ENCODE assay signal across 16 mouse cellular contexts in genomic region chr9:92552691-92553090, GRCm38 (mm10).
"Had no signal": no experiment of that assay in that cellular context is flagged by ENCODE, and none has a peak within 500 bp of the region (broad histone marks: within the 10 kb centered on the region; RNA-seq: fewer than 3 reads in every experiment).

No protein-coding gene starts in this region.

- H3K4me3 ChIP-seq: neural tube, embryonic 13.5 days; neural tube, embryonic 15.5 days; stomach, embryonic 15.5 days had no signal

- DNase-seq: retina, postnatal 1 day; right cerebral cortex, adult 18-20 months; right cerebral cortex, postnatal 14 days; right cerebral cortex, postnatal 25 days; right cerebral cortex, postnatal 4 days; spleen, adult 18-20 months; thymus, adult 18-20 months; thymus, adult 2 months; thymus, postnatal 14 days; thymus, postnatal 25 days; thymus, postnatal 36 days; thymus, postnatal 4 days had no signal

- H3K27ac ChIP-seq: neural tube, embryonic 13.5 days; neural tube, embryonic 15.5 days; stomach, embryonic 15.5 days; stomach, postnatal 0 days had no signal

- H3K27me3 ChIP-seq: neural tube, embryonic 13.5 days; neural tube, embryonic 15.5 days; stomach, embryonic 15.5 days had no signal

- H3K36me3 ChIP-seq: neural tube, embryonic 13.5 days; neural tube, embryonic 15.5 days; stomach, embryonic 15.5 days had no signal

- H3K4me2 ChIP-seq: neural tube, embryonic 13.5 days; neural tube, embryonic 15.5 days; stomach, embryonic 15.5 days had no signal

- H3K4me1 ChIP-seq: stomach, embryonic 15.5 days had no signal

- H3K9me3 ChIP-seq: neural tube, embryonic 13.5 days; neural tube, embryonic 15.5 days; stomach, embryonic 15.5 days had no signal

- H3K9ac ChIP-seq: neural tube, embryonic 13.5 days; neural tube, embryonic 15.5 days; stomach, embryonic 15.5 days had no signal
